Mouse (Mus musculus) monocyte, adult 2 months (primary cell): ENCODE measurements around the gene Npc1l1.
"Not testable (repeated sequence)": the region's sequence is repeated elsewhere in the genome, so short reads cannot be mapped to it uniquely, and the experiment has no call there.

Experiments used
- DNase-seq, 2 experiments: peaks; one replicate each; pipeline ENCODE4 v3.0.0; 2022; ENCODE audit warnings: low spot score in 2 of 2, low read depth in 1 of 2

The Npc1l1 gene

DNA sequence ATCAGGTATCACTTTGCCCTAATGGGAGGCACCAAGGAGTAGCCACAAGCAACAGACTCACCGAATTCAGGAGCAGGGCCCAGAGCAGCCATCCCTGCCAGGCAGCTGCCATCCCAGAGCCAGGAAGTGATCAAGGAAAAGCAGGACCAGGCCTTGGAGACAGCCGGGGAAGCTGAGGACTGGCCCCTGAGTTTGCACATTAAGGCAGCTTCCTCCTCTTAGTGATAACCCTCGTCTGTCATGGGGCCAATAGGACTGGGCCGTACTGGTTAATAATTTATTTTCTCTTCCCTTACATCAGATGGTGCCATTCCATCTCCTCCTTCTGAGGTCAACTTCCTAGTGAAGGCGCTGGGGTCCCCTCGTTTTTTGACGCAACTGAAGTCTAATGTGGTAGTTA is at the start of gene Npc1l1:
Npc1l1 (minus strand) TSS at position 132 of the 400 bp plus-strand sequence.
- DNase-seq: no peak

DNA sequence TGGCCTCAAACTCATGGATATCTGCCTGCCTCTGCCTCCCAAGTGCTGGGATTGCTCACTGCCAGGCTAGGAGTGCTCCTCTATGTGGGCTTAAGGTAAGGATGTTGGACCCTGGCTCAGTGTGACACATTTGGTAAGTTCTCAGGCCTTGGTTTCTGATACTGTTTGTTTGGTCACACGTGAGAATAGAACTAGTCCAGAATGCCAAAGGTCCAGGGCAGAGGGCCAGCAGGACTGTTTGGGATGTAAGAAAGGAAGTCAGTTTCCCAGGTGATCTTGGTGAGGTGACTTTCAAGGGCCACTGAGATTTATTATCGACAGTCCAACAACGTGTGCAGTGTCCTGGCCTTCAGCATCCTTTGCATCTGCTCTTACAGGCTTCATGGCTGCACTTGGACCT is 46.5 kb upstream of the Npc1l1 start:
- no peak for DNase-seq

DNA sequence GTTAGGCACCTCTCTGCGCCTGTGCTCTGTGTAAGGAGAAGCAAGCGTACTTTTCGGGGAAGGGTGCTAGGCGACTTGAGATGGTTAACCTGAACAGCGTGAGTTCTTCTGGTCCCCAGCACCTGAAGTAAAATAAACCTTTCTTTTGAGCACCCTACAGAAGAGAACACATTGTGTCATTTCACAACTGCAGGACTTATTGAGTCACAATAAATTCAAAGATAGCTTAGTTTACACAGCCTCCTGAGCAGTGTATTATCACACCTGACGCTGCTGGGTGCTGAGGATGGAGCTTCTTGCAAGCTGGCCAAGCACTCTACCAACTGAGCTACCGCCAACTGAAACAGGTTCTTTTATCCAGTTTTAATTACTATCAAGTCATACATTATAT is 45.1 kb upstream of the Npc1l1 start:
- no peak for DNase-seq

DNA sequence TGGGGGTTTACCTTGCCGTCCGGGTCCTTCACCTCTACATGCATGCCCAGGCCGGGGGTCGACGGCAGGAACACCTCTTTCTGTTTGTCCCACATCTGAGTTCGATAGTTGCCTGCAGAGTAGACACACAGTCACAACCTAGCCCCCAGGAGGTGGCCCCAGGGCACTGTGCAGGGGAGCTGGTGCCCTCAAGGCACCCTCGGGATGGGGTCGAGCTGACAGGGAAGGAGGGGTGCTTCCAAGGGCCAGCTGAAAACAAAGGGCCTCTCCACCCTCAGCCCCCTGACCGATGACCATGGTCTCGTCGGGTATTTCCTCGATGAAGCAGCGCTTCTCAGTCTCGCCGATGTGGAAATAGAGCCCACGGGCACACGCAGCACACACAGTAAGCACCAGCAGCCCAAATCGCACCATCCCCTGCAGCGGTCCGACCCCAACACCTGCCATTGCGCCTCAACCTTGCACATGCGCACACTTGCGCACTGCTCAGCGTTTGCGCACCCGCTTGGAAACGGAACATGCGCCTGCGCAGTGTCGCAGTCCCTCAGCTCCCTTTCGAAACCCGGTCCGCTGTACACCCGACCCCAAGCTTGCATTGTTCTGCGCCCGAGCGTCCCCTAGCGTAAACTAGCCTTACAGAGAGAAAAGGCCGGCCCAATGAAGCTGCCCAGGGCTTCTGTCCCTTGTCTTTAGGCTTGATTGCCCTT is 44.6 kb upstream of the Npc1l1 start, which contains the start of gene Tmed4:
Tmed4 (minus strand) TSS at position 484 of the 707 bp plus-strand sequence.
- DNase-seq: peak; percentile 93 to 96

DNA sequence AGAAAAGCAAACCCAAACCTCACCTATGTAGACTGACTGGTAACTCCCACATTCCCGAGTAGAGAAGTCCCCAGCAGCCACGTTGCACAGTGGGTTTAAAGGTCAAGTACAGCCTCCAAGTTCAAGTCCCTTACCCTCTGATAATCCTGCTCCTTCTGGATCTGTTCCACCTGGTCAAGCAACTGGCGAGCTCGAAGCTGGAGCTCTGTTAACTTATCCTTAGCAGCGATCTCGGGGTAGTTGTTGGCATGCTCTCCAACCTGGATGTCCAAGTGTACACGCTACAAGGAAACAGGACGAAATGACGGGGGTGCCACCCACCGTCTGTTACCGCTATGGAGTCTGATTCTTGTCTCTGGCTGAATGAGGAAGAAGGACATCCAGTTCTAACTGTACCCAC is 43.7 kb upstream of the Npc1l1 start:
- no peak for DNase-seq

DNA sequence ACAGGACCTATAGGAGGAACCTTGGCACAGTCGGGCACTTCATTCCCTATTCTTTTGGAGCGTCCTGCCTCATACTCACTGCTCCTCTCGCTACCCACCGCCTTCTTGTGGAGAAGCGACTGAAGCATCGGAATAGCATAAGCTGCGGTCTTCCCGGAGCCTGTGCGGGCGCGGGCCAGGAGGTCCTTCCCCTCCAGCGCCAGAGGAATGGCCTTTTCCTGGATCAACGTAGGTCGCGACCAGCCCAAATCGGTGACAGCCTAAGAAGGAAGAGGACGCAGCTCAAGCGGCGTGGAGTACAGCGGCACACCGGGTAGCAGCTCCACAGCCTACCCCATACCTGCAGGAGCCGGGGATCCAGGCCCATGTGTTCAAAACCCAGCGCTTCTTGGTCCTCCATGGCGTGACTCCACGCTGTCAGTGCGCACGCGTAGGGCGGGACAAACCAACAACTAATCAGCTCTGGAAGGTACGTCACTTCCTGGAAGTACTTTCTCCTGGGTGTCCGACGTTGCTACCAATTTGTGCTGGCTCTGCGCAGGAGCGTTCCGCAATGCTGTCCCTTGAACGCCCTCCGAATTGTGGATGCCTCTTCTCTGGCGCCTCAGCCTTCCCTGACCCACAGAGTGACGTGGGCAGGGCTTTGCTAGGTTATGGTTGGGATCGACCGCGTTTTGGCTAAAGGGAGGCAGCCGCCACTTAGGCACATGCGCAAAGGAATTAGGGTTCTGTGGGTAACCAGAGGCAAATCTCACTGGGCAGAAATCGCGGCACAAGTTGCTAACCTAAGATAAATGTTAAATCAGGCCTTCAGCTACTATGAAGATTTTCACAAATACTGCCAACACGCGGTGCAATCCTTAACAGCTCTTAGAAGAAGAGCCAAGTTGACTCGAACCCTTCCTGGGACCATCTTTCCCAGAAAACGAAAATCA is 37.6 kb upstream of the Npc1l1 start, which contains the start of gene Ddx56:
Ddx56 (minus strand) TSS at position 453 of the 935 bp plus-strand sequence.
- DNase-seq: peak; percentile 73 to 81

DNA sequence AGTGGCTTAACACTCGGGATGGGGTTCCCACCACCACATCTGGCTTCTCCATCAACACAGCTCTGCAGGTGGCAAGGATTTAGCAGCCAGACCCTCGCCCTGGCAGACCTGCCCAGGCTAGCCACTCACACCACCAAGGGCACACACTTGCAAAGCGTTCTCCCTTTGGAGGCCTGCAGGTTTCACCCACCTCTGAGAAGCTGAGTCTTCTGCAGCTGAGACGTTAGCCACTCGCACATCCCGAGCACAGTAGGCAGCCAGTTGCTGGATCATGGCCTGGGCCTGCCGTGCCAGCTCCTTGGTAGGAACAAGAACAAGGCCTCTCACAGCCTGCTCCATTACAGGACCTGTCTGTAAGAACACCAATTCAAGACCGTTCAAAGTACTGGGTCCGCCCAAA is 36.7 kb upstream of the Npc1l1 start:
- no peak for DNase-seq

DNA sequence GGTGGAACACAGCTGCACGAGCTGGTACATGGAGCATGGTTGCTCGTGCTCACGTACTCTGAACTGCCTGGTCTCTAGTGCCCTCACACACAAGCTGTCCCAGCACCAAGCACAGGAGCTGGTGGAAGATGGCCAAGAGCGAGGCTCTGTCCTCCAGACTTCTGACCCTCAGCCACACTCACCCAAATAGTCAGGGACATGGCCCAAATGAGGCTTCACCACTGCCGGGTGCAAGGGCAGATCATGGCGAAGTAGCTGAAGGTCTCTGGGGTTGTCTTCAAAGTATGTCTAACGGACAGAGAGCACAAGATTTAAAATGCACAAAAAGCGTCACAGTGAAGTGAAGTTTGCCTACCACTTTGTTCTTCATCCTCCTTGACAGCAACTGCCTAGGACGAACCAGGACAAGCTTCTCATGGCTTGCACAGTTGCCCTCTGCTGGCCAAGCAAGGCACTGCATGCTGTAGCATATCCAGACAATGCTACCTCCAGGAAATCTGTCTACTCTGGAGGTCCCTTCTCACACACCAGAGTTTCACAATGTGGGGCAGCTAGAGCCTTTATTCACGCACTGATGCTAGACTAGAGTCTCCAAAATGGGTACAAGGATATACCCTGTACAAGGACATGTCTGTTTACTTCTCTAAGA is 31.6 kb upstream of the Npc1l1 start:
- DNase-seq: peak in 1 of 2 experiments; percentile 29

DNA sequence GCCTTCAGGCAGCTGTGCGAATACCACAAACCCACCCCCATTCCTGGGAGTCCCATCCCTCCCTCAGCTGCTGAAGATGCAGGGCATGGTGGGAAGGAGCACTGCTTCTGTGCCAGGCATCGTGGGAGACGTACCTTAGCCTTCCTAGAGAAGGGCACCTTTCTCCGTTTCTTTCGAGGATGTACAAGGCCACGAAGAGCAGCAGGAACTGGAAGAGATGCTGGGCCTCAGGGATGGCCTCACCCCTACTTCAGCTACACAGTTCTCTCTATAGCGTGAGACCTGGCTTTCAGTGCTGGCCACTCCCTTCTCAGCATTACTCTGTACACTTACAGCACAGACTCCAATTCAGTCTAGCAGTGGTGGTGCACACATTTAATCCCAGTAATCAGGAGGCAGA is 29.5 kb upstream of the Npc1l1 start:
- no peak for DNase-seq

DNA sequence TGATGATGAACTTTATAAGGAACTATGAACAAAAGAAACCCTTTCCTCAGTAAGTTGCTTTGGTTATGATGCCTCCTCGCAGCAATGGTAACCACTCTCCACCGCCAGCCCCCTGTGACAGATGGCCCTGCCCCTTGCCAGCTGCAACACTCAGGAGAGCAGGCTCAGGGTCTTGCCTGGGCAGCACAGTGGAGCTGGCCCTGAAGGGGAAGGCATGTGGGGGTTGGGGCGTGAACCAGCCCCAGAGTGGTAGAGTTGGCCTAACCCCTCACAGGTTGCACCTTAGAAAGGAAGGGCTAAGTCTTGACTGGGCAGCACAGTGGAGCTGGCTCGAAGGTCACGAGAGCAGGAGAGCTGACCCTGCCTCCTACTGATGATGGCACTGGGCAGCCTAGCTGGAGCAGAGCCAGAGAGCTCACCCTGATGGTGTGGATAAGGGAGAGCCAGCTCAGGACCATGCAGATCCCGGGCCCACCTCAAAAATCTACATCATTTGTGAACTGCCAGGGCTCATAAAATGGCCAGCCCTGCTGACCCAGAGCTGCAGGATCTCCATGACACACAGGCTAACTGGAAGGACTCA is 26.6 kb upstream of the Npc1l1 start:
- DNase-seq: no peak

DNA sequence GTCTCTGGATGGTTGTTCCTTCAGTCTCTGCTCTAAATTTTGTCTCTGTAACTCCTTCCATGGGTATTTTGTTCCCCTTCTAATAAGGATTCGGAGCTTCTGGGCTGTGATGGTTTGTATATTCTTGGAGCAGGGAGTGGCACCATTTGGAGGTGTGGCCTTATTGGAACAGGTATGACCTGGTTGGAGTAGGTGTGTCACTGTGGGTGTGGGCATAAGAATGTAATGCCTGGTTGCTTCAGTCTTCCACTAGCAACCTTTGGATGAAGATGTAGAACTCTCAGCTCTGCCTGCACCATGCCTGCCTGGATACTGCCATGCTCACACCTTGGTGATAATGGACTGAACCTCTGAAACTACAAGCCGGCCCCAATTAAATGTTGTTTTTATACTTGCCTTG is 24.7 kb upstream of the Npc1l1 start:
- DNase-seq: not testable (repeated sequence)

DNA sequence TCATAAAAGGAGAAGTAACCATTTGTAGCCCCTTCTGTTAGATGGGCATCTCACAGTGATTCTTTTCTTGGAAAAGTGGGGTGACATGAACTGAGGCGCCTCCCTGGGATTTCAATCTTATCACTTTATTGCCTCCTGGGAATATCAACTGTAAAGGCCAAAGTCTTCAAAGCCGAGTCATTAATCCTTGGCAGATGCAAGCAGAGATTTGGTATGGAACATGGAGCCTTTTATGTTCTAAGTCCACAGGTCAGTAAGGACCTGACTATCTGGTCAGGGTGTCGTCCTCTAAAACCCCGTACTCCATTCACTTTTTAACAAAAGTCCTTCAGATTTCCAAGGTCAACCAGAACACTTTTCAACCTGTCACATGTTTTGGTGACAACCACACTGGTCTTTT is 22.9 kb upstream of the Npc1l1 start:
- no peak for DNase-seq

DNA sequence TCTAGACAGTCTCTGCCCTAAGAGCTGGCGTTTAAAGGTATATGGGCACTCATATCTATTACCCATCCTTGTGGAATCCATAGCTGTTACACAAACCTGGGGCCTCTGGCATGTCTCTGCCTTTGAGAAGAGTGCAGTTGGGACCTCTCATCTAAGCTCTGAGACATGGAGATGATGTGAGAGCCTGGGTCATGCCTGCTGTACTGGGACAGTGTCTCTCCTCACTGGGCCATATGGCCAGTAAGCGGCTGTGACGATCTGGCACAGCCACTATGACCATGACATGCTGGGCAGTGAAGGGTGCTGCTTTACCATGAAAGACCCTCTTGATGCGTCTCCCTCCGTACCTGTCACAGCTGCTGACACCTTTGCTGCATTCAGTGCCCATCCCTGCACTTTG is 22.3 kb upstream of the Npc1l1 start:
- DNase-seq: no peak

DNA sequence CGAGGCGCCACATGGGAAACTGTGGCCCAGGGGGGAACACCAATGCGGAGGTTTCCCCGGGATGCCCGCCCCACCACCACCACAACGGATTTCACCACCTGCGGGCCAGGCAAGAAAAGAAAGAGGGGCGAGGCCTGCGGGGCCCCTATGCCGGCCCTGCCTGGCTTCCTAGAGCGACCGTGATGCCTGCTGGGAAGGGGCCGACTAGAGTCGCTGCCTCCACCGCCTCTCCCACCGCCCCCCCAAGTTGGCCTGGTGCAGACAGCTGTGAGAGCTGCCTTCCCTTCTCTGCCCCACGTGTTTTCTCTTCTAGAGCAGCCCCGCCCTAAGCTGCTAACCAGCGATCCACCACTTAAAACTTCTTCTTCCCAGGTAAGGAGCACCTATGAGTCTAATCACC is 14.8 kb upstream of the Npc1l1 start:
- DNase-seq: no peak

DNA sequence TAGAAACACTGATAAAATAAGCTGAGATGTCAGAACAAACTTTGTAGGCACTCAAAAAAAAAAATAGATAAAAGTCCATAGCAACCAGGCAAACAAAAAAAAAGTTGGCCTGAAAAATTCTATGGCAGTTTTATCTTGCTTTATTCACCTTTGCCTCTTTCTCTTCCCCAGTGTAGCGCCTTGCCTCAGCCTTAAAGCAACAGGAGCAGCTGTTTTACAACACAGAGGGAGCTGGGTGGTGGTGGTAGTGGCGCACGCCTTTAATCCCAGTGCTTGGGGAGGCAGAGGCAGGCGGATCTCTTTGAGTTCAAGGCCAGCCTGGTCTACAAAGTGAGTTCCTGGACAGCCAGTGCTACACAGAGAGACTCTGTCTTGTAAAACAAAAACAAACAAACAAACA is 3.1 kb upstream of the Npc1l1 start:
- DNase-seq: no peak

DNA sequence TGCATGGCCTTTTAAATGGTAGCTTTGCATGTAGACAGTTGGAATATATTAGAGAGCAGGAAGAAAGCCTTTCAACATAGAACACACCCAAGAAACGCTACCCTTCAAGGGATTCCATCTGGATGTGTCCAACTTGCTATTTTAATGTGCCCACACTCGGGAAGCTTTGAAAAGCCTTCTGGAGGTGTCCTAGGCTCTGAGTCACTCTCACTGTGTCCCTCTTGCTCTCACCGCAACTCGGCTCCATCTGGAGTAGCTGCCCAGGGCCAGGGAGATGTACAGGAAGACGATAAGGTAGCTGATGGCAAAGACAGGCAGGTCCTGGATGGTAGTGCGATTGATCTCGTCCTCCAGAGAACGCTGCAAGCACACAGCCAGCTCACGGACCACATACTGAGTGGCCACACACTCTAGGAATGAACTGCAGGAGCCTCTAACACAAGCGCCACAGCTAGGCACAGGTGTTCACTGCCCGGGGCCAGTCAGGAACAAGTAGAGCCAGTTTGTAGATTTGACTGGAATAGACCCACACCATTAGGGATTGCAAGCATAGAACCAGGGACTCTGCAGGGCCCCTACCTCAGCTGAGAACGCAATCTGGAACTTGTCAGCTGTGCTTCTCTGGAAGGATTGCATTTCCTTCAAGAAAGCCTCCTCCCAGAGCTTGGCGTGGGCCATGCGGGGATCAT is 5.3 kb downstream of the Npc1l1 start:
- DNase-seq: no peak

DNA sequence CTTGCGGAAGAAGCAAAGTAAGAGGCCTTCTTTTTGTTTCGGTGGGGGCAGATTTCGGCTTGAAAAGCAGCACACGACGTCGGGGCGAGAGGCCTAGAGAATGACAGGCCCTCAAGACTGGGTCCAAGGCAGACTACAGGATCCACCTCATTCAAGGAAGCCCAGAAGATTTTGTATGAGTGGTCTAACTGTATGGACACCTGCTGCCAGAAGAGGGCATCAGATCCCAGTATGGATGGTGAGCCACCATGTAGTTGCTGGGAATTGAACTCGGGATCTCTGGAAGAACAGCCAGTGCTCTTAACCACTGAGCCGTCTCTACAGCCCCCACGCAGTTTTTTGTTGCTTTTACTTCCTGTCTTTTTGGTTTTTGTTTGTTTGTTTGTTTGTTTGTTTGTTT is 7.8 kb downstream of the Npc1l1 start:
- no peak for DNase-seq

DNA sequence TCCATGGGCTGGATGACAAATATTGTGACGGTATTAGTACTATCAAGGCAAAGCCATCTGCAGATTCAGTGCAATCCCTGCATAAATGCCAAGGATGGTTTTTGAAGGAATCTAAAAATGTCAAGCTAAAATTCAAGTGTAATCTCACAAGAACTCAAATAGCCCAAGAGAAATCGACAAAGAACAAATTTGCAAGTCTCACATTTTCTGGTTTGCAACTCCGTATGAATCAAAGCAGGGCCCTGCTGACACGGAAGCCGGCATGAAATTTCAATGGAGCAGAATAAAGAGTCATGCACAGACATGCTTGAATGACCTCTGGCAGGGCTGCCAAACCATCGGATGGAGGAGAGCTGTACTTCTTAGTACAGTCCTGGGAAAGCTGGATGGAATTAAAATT is 10.0 kb downstream of the Npc1l1 start:
- no peak for DNase-seq

DNA sequence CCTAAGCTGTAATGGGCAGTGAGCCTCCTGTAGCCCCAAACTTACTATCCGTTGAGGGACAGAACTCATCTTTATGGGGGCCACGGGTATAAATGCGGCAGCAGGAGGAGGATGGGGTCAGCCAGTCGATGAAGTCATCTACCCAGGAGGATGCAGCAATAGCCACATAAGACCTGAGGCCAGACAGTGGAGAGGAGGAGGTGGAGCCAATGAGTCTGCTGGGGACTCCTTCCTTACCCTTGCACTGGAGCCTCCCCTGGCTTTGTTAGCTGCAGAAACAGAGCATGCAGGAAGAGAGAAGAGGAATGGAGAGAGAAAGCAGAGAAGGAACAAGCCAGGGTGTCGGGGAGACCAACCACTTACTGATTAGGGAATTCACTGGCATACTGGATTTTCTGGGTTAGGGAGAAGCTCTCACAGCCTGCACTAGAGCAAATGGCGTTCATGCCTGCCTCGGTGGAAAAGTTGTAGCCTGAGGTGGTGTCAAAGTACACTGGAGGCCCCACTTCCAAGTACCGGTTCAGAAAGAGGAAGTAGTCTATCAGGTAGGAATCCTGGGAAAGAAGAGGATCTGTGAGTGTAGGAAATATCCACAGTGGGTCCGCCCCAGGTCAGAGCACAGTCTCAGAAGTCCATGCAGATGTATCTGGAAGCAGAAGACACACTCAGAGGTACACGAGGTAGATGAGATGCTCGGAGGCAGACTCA is 11.6 kb downstream of the Npc1l1 start:
- no peak for DNase-seq

DNA sequence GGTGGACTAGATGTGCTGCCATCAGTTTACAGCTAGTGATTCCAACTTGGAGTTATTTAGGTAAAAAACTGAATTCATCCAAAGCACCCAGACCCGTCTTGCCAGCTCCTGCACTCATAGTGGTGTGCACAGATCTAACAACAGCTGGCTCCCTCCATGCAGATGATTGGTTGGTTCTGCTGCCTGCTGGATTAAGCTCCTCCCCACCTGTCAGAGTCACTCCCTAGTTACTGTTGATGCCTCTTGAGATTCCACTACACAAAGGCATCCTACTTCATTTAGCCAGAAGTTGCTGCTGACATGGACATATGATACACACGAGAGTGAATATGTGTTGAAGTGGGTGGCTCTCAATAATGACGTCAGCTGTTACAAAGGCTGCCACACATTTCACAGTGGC is 13.1 kb downstream of the Npc1l1 start:
- DNase-seq: no peak
